Mouse (Mus musculus) ES-E14 (cell line): ENCODE measurements around the gene Olfr177. TPM values are rescaled to one million over a fixed set of nuclear protein-coding genes. Genes with fewer than 3 reads are reported as not detected.

Experiments used
- DNase-seq: peaks from one replicate; pipeline ENCODE4 v3.0.0-alpha.2; 2013; ENCODE audit warnings: low read depth, low spot score
- H3K27ac ChIP-seq: 2 replicates; pipeline ENCODE4 v1.5.1; 2012; ENCODE audit warnings: low read depth, mild to moderate bottlenecking, low read length, moderate library complexity, mixed read lengths; ENCODE audit not compliant: poor library complexity, insufficient read depth, severe bottlenecking
- H3K36me3 ChIP-seq: 2 replicates; pipeline ENCODE4 v1.6.1; 2012; ENCODE audit warnings: mild to moderate bottlenecking, low read length, moderate library complexity, mixed read lengths; ENCODE audit not compliant: control insufficient read depth, poor library complexity, insufficient read depth, severe bottlenecking
- H3K4me1 ChIP-seq, 2 experiments: fragments of 150-350 bp in 1 of 2; sonication (generic) in 1 of 2; 2 replicates each; pipeline ENCODE4 v1.6.1; 2012; ENCODE audit warnings: low read length in 2 of 2, mild to moderate bottlenecking in 1 of 2, mixed read lengths in 1 of 2; ENCODE audit not compliant: control insufficient read depth in 2 of 2, insufficient read depth in 2 of 2, poor library complexity in 1 of 2
- H3K4me3 ChIP-seq, 2 experiments: fragments of 150-350 bp in 1 of 2; sonication (generic) in 1 of 2; 2 replicates each; pipeline ENCODE4 v1.5.1; 2012; ENCODE audit warnings: low read length in 2 of 2, low read depth in 1 of 2, mild to moderate bottlenecking in 1 of 2, mixed read lengths in 1 of 2; ENCODE audit not compliant: insufficient read depth in 1 of 2, poor library complexity in 1 of 2, severe bottlenecking in 1 of 2
- H3K9ac ChIP-seq: 2 replicates; pipeline ENCODE4 v1.6.1; 2012; ENCODE audit warnings: low read depth, mild to moderate bottlenecking, low read length, mixed read lengths; ENCODE audit not compliant: poor library complexity, insufficient read depth, severe bottlenecking
- H3K9me3 ChIP-seq: fragments of 150-350 bp; sonication (generic); 2 replicates; pipeline ENCODE4 v1.6.1; 2012; ENCODE audit warnings: low read depth, mild to moderate bottlenecking, low read length; ENCODE audit not compliant: control insufficient read depth, insufficient read depth
- CHD2 ChIP-seq: IDR thresholded peaks from 2 replicates; pipeline ENCODE4 v1.6.1; 2014; ENCODE audit warnings: mild to moderate bottlenecking, low read depth, low read length, inconsistent platforms
- HCFC1 ChIP-seq: IDR thresholded peaks from 2 replicates; pipeline ENCODE4 v1.6.1; 2012; ENCODE audit warnings: low read length, inconsistent platforms, borderline replicate concordance; ENCODE audit not compliant: insufficient read depth
- MAFK ChIP-seq: IDR thresholded peaks from 2 replicates; pipeline ENCODE4 v1.6.1; 2014; ENCODE audit warnings: mild to moderate bottlenecking, low read depth, low read length, inconsistent platforms; ENCODE audit not compliant: insufficient read depth
- ZC3H11A ChIP-seq: IDR thresholded peaks from 2 replicates; pipeline ENCODE4 v1.6.1; 2012; ENCODE audit warnings: low read depth, mild to moderate bottlenecking, inconsistent platforms, low read length, borderline replicate concordance
- ZNF384 ChIP-seq: IDR thresholded peaks from 2 replicates; pipeline ENCODE4 v1.6.1; 2012; ENCODE audit warnings: low read depth, low read length, inconsistent platforms
- in situ Hi-C, 2 experiments: fragments of 600-800 bp; cut with MboI; formaldehyde crosslinking; loops; one replicate each; pipeline ENCODE4 v1.15.1; 2025; ENCODE audit warnings: low sequenced_read_pairs in 2 of 2, inconsistent platforms in 1 of 2; ENCODE audit not compliant: unreplicated experiment in 2 of 2
- total RNA-seq: library from RNA; depleted of rRNA; stranded (reverse); fragments of 300-350 nt; gene quantifications from 2 replicates; pipeline ENCODE4 v1.2.3, GENCODE M21; 2012; rRNA removed

Olfr177 gene
- total RNA-seq, result not detected in 2 replicates

GRCm38 (mm10) chr16:58874668-58875067, at the start of gene Olfr177:
Gene Olfr177, minus strand, starts transcription at chr16:58874768.
- H3K4me1 ChIP-seq, result no peaks in the 10 kb centered on the region
- H3K9me3 ChIP-seq, result no peaks in the 10 kb centered on the region
- no peak within 1 kb of the TSS for H3K9ac ChIP-seq
- TF ChIP-seq CHD2 (no peak), ZC3H11A (no peak), MAFK (no peak), ZNF384 (no peak), HCFC1 (no peak)
- in situ Hi-C loops, result no loop called here
- H3K36me3 ChIP-seq, result no peaks in the 10 kb centered on the region
- DNase-seq, result no peak
- no peak within 1 kb of the TSS for H3K4me3 ChIP-seq
- H3K27ac ChIP-seq, result no peak within 1 kb of the TSS

GRCm38 (mm10) chr16:58891963-58892362, 17.4 kb upstream of the Olfr177 start, which contains the start of gene Olfr178:
Gene Olfr178, minus strand, starts transcription at chr16:58892063.
- no peaks in the 10 kb centered on the region for H3K9me3 ChIP-seq
- H3K4me1 ChIP-seq, result no peaks in the 10 kb centered on the region
- TF ChIP-seq HCFC1 (no peak), ZNF384 (no peak), CHD2 (no peak), MAFK (no peak), ZC3H11A (no peak)
- DNase-seq, result no peak
- in situ Hi-C loops, result no loop called here
- no peak within 1 kb of the TSS for H3K27ac ChIP-seq
- H3K4me3 ChIP-seq, result no peak within 1 kb of the TSS
- no peak within 1 kb of the TSS for H3K9ac ChIP-seq
- H3K36me3 ChIP-seq, result no peaks in the 10 kb centered on the region

GRCm38 (mm10) chr16:58884416-58884815, 9.8 kb upstream of the Olfr177 start:
- TF ChIP-seq MAFK (no peak), HCFC1 (no peak), CHD2 (no peak), ZNF384 (no peak), ZC3H11A (no peak)
- H3K36me3 ChIP-seq, result no peaks in the 10 kb centered on the region
- no peaks in the 10 kb centered on the region for H3K4me1 ChIP-seq
- H3K9ac ChIP-seq, result no peak overlapping the region
- in situ Hi-C loops, result no loop called here
- no peak overlapping the region for H3K4me3 ChIP-seq
- DNase-seq, result no peak
- no peaks in the 10 kb centered on the region for H3K9me3 ChIP-seq
- H3K27ac ChIP-seq, result no peak overlapping the region

- DNase-seq, result no peak
- no peaks in the 10 kb centered on the region for H3K9me3 ChIP-seq
- H3K36me3 ChIP-seq, result no peaks in the 10 kb centered on the region
- no peak overlapping the region for H3K9ac ChIP-seq
- in situ Hi-C loops, result no loop called here
- no peak overlapping the region for H3K4me3 ChIP-seq
- H3K27ac ChIP-seq, result no peak overlapping the region
- no peaks in the 10 kb centered on the region for H3K4me1 ChIP-seq
- TF ChIP-seq ZC3H11A (no peak), CHD2 (no peak), MAFK (no peak), HCFC1 (no peak), ZNF384 (no peak)
Observed at GRCm38 (mm10) chr16:58861479-58861878, 13.1 kb downstream of the Olfr177 start.
